Mouse (Mus musculus): Measurements from ENCODE around the gene Rras2. TPM values are rescaled to one million over a fixed set of nuclear protein-coding genes. Genes with fewer than 3 reads are reported as not detected.

Rras2 gene
- polyA plus RNA-seq, 1 experiment from 2014 or later, result 8.1 TPM

DNA sequence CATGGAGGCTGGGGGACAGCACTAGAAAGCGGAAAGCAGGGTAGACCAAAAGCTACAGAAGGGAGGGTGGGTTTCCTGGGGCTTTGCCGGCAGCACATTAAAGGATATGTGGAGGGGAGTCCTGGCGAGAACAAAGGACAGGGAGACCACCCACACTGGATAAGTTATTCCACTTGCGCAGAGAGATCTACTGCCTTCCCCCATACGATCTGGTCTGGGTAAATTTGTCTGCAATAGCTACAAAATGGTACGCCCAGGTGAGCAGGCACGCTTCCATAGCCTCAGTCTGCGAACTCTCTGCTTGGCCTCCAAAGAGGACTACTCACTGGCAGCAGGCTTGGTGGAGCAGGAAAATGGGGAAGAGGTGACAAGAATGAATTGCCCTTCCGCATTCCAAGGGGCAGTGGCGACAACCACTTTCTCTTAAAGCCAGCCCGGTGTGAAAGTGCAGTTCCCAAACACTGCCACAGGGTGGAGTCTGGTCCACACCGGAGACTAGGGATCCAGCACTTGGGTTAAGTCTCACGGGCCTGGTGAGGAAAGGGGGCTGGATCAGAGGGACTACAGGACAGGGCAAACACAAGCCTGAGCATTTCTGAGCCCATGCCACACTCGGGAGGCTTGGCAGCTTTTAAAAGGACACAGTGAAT lies 50.9 kb downstream of the Rras2 start:
- peaks cover 17% of the 10 kb centered on the region for H3K4me1 ChIP-seq (ENCODE audit: insufficient read depth)
- DNase-seq (peak; percentile 85), ATAC-seq (peak; percentile 76)
- H3K27me3 ChIP-seq (ENCODE audit: insufficient read depth, low read length), result no peaks in the 10 kb centered on the region
- no peaks in the 10 kb centered on the region for H3K9me3 ChIP-seq (ENCODE audit: low read length)
- WGBS (ENCODE audit: insufficient replicate concordance), result 16% methylated on average over 14 of the region's 14 CpGs
- H3K9ac ChIP-seq (replicated peaks), result peak overlapping the region; percentile 28; the same call in 1 of the 2 replicates
- no peak for TF ChIP-seq EP300 (IDR thresholded peaks at IDR 0.05; ENCODE audit: low read depth)
- peak; percentile 96 for TF ChIP-seq CTCF (IDR thresholded peaks at IDR 0.05; ENCODE audit: low read depth)
- no peak overlapping the region for H3K27ac ChIP-seq (ENCODE audit: low read depth)
- H3K36me3 ChIP-seq (replicated peaks; ENCODE audit: insufficient read depth, low read length), result no peaks in the 10 kb centered on the region
- H3K4me2 ChIP-seq (ENCODE audit: low read depth, low read length), result peak overlapping the region; percentile 62
- H3K4me3 ChIP-seq (ENCODE audit: low read depth, low read length), result peak overlapping the region; percentile 19; the same call in 1 of the 2 replicates

DNA sequence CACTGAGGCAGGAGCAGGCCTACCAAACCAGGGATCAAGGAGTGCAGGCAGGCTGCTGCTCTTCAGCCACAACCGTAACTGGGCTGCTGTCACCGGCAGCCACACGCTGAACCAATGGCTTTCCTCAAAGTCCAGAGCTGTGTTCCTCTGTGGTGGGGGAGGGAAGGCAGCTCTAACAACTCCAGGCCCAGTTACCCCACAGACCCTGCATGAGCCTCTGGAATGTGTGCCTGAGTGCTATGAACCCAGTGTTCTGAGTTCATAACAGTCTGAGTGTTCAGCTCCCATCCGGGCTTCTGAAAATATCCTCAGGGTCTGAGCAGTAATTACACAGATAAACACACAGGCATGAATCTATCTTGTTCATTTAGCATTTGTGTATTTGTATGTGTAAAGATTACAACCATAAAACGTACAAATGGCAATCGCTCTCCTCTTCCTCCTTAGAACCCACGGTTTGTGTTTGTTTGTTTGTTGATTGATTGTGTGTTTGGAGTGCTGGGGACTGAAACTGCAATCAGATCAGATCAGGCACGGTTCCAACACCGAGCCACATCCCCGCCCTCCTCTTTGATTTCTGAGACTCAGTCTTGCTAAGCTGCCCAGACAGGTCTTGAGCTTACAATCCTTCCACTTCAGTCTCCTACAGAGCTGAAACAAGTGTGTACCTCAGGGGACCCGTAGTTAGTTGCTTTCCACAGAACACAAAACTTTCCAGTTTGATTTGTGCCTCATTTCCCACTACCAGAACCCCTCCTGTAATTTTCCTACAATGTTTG lies 52.0 kb downstream of the Rras2 start:
- H3K4me1 ChIP-seq (ENCODE audit: insufficient read depth), result peaks cover 17% of the 10 kb centered on the region
- TF ChIP-seq EP300 (IDR thresholded peaks at IDR 0.05; ENCODE audit: low read depth) (no peak), CTCF (IDR thresholded peaks at IDR 0.05; ENCODE audit: low read depth) (no peak)
- H3K27me3 ChIP-seq (ENCODE audit: insufficient read depth, low read length), result no peaks in the 10 kb centered on the region
- DNase-seq, result no peak
- H3K9me3 ChIP-seq (ENCODE audit: low read length), result no peaks in the 10 kb centered on the region
- H3K27ac ChIP-seq (ENCODE audit: low read depth), result peak overlapping the region; percentile 22; the same call in 1 of the 2 replicates
- no peak overlapping the region for H3K4me2 ChIP-seq (ENCODE audit: low read depth, low read length)
- peak; percentile 53 for ATAC-seq
- no peak overlapping the region for H3K4me3 ChIP-seq (ENCODE audit: low read depth, low read length)
- H3K9ac ChIP-seq (replicated peaks), result no peak overlapping the region
- WGBS (ENCODE audit: insufficient replicate concordance), result 42% methylated on average over 11 of the region's 11 CpGs
- H3K36me3 ChIP-seq (replicated peaks; ENCODE audit: insufficient read depth, low read length), result no peaks in the 10 kb centered on the region

DNA sequence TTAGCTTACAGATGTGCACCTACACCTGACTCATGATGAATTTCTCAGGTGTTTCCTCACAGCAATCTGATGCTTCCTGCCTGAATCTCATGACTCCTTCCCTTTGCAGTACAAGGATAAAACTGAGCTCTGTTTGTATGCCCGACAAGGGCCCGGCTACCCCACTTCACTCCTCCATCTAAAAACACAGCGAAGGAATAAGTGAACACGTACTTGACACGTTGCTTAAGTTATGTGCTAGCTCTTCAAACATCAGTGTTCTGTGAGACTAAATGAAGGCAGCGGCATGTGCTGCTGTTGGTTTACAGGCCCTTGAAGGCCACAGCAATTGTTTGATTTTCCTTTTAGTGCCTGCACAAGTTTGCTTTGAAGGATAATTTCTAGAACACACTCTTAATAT lies 53.6 kb downstream of the Rras2 start:
- H3K4me3 ChIP-seq (ENCODE audit: low read depth, low read length), result no peak overlapping the region
- H3K27ac ChIP-seq (ENCODE audit: low read depth), result no peak overlapping the region
- H3K9me3 ChIP-seq (ENCODE audit: low read length), result no peaks in the 10 kb centered on the region
- DNase-seq (no peak), ATAC-seq (no peak)
- no peak for TF ChIP-seq CTCF (IDR thresholded peaks at IDR 0.05; ENCODE audit: low read depth)
- no peak for TF ChIP-seq EP300 (IDR thresholded peaks at IDR 0.05; ENCODE audit: low read depth)
- H3K4me2 ChIP-seq (ENCODE audit: low read depth, low read length), result no peak overlapping the region
- WGBS (ENCODE audit: insufficient replicate concordance), result 77% methylated on average over 6 of the region's 6 CpGs
- peaks cover 17% of the 10 kb centered on the region for H3K4me1 ChIP-seq (ENCODE audit: insufficient read depth)
- no peaks in the 10 kb centered on the region for H3K36me3 ChIP-seq (replicated peaks; ENCODE audit: insufficient read depth, low read length)
- H3K27me3 ChIP-seq (ENCODE audit: insufficient read depth, low read length), result no peaks in the 10 kb centered on the region
- H3K9ac ChIP-seq (replicated peaks), result no peak overlapping the region

DNA sequence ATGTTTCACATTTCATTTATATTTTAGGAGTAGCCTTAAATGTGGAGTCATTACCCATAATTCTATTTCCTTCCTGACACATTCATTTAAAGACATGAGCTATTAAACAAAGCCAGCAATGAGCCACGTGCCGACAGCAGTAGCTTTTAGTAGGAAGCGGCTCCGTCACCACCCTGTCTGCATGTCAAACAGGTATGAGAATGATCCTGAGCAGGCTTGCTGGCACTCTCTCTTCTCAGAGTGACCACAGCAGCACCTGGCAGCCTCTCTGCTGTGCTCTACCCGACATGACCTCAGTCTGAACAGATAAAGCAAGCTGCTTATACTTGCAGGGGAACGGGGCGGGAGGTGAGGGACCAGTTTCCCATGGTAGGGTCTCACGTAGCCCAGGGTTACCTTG lies 54.0 kb downstream of the Rras2 start:
- ATAC-seq (no peak), DNase-seq (no peak)
- WGBS (ENCODE audit: insufficient replicate concordance), result 68% methylated on average over 8 of the region's 8 CpGs
- Histone ChIP-seq H3K4me1 (ENCODE audit: insufficient read depth) (peaks cover 17% of the 10 kb centered on the region), H3K9me3 (ENCODE audit: low read length) (no peaks in the 10 kb centered on the region), H3K36me3 (replicated peaks; ENCODE audit: insufficient read depth, low read length) (no peaks in the 10 kb centered on the region), H3K4me3 (ENCODE audit: low read depth, low read length) (no peak overlapping the region), H3K9ac (replicated peaks) (no peak overlapping the region), H3K4me2 (ENCODE audit: low read depth, low read length) (no peak overlapping the region), H3K27me3 (ENCODE audit: insufficient read depth, low read length) (no peaks in the 10 kb centered on the region), H3K27ac (ENCODE audit: low read depth) (no peak overlapping the region)
- TF ChIP-seq EP300 (IDR thresholded peaks at IDR 0.05; ENCODE audit: low read depth), result no peak
- TF ChIP-seq CTCF (IDR thresholded peaks at IDR 0.05; ENCODE audit: low read depth), result no peak

DNA sequence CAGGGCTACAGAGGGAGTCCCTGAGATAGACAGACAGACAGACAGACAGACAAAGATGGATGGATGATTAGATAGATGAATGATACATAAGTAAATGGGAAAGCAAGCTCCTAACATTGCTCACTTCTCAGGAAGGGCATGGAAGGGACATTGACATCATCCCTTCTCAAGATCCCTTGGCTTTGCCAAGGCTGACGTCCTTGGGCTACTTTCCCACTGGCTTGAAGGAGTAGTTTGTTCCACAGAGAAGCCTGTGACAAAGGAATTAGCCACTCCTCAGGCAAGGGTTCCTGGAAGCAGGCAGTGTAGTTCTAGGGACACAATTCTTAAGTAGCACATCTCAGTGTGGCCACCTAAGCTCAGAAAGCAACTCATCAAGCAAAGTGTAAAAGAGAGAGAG lies 55.1 kb downstream of the Rras2 start:
- ATAC-seq (no peak), DNase-seq (no peak)
- Histone ChIP-seq H3K4me3 (ENCODE audit: low read depth, low read length) (no peak overlapping the region), H3K9ac (replicated peaks) (no peak overlapping the region), H3K4me2 (ENCODE audit: low read depth, low read length) (no peak overlapping the region), H3K9me3 (ENCODE audit: low read length) (no peaks in the 10 kb centered on the region), H3K36me3 (replicated peaks; ENCODE audit: insufficient read depth, low read length) (peaks cover 3% of the 10 kb centered on the region; the same call in 1 of the 2 replicates), H3K4me1 (ENCODE audit: insufficient read depth) (peaks cover 17% of the 10 kb centered on the region), H3K27me3 (ENCODE audit: insufficient read depth, low read length) (no peaks in the 10 kb centered on the region), H3K27ac (ENCODE audit: low read depth) (no peak overlapping the region)
- TF ChIP-seq CTCF (IDR thresholded peaks at IDR 0.05; ENCODE audit: low read depth) (no peak), EP300 (IDR thresholded peaks at IDR 0.05; ENCODE audit: low read depth) (no peak)
- 71% methylated on average over 1 of the region's 1 CpGs for WGBS (ENCODE audit: insufficient replicate concordance)

DNA sequence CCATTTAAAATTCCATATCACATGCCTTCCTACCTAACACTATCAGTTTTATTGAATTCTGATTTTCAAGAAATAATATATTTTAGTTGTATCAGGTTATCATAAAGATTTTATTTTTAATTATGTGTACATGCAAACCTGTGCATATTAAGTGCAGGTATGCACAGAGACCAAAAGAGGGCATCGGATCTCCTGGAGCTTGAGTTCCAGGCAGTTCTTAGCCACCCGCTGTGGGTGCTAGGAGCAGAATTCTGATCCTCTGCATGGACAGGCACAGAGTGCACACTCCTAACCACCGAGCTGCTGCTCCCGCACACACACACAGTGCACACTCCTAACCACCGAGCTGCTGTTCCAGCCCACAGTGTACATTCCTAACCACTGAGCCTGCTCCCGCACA lies 57.1 kb downstream of the Rras2 start:
- ATAC-seq, result no peak
- WGBS (ENCODE audit: insufficient replicate concordance), result 85% methylated on average over 6 of the region's 6 CpGs
- no peak for TF ChIP-seq CTCF (IDR thresholded peaks at IDR 0.05; ENCODE audit: low read depth)
- no peak for TF ChIP-seq EP300 (IDR thresholded peaks at IDR 0.05; ENCODE audit: low read depth)

More for the DNA sequence above, 57.1 kb downstream of the Rras2 start:
- H3K9me3 ChIP-seq (ENCODE audit: low read length), result no peaks in the 10 kb centered on the region
- no peak overlapping the region for H3K9ac ChIP-seq (replicated peaks)
- no peak overlapping the region for H3K4me3 ChIP-seq (ENCODE audit: low read depth, low read length)
- peaks cover 5% of the 10 kb centered on the region; the same call in 1 of the 2 replicates for H3K4me1 ChIP-seq (ENCODE audit: insufficient read depth)
- H3K27ac ChIP-seq (ENCODE audit: low read depth), result no peak overlapping the region
- H3K36me3 ChIP-seq (replicated peaks; ENCODE audit: insufficient read depth, low read length), result peaks cover 3% of the 10 kb centered on the region; the same call in 1 of the 2 replicates
- H3K27me3 ChIP-seq (ENCODE audit: insufficient read depth, low read length), result no peaks in the 10 kb centered on the region
- no peak for DNase-seq
- H3K4me2 ChIP-seq (ENCODE audit: low read depth, low read length), result no peak overlapping the region

Measured in liver, postnatal 0 days (tissue).